Mouse (Mus musculus): Measurements from ENCODE around the gene Ccdc38. TPM values are rescaled to one million over a fixed set of nuclear protein-coding genes. Genes with fewer than 3 reads are reported as not detected.
"Not testable (repeated sequence)": the region's sequence is repeated elsewhere in the genome, so short reads cannot be mapped to it uniquely, and the experiment has no call there.

Ccdc38 gene
- polyA plus RNA-seq, 1 experiment: 137 TPM

DNA sequence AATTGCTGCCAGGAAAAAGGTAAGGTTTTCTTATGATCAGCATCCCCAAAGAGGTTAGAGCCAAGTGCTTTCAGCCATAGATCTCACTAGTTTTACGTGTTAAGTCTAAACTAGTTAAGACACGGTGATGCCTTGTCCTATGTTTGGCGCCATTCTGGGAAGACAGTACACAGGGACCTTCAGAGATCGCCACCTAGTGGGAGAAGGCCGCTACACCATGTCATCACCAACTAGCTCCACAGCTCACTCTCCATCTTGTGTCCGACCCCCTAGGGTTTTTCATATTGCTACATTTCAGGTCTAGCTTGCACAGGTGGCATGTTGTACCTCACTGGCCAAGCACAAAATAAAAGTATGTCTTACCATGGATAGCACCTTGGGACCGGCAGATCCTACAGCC lies 8.6 kb downstream of the Ccdc38 start:
- Histone ChIP-seq H3K4me1 (ENCODE audit: control insufficient read depth, insufficient read depth, low read length) (no peaks in the 10 kb centered on the region), H3K4me3 (ENCODE audit: control insufficient read depth, low read depth, low read length) (no peak overlapping the region; the same call in 1 of the 2 replicates), H3K27me3 (ENCODE audit: control insufficient read depth, insufficient read depth, low read length) (no peaks in the 10 kb centered on the region), H3K36me3 (ENCODE audit: control insufficient read depth, insufficient read depth, low read length) (no peaks in the 10 kb centered on the region; the same call in 1 of the 2 replicates), H3K27ac (ENCODE audit: control insufficient read depth, insufficient read depth, low read depth, low read length) (no peak overlapping the region)
- no peak for TF ChIP-seq POLR2A (IDR thresholded peaks at IDR 0.05; ENCODE audit: control insufficient read depth, low read depth, low read length)
- TF ChIP-seq CTCF (IDR thresholded peaks at IDR 0.05; ENCODE audit: control insufficient read depth, insufficient read depth, insufficient replicate concordance, low read depth, low read length): peak; percentile 91; the same call in 1 of the 2 replicates

DNA sequence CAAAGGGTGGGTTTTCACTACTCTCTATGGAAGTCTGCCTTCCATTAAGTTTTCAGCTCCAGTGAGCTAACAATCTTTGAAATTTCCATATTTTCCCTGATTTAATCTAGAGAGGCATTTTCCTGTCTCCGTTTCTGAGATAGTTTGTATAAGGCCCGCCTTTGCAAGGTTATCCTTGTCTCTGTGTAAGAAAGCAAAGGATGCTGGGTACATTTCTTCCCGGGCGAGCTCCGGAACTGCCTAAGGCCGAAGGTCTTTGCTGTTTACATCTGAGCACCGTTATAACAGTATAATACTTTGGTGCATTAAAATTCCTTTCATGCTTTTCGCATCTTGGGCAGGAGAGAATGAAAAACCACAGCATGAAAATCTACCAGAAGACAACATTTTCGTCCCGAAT lies 9.4 kb downstream of the Ccdc38 start:
- Histone ChIP-seq H3K4me3 (ENCODE audit: control insufficient read depth, low read depth, low read length) (peak overlapping the region; percentile 30; the same call in 1 of the 2 replicates), H3K4me1 (ENCODE audit: control insufficient read depth, insufficient read depth, low read length) (peaks cover 1% of the 10 kb centered on the region; the same call in 1 of the 2 replicates), H3K36me3 (ENCODE audit: control insufficient read depth, insufficient read depth, low read length) (no peaks in the 10 kb centered on the region; the same call in 1 of the 2 replicates), H3K27ac (ENCODE audit: control insufficient read depth, insufficient read depth, low read depth, low read length) (no peak overlapping the region), H3K27me3 (ENCODE audit: control insufficient read depth, insufficient read depth, low read length) (no peaks in the 10 kb centered on the region)
- TF ChIP-seq POLR2A (IDR thresholded peaks at IDR 0.05; ENCODE audit: control insufficient read depth, low read depth, low read length) (no peak), CTCF (IDR thresholded peaks at IDR 0.05; ENCODE audit: control insufficient read depth, insufficient read depth, insufficient replicate concordance, low read depth, low read length) (no peak)

DNA sequence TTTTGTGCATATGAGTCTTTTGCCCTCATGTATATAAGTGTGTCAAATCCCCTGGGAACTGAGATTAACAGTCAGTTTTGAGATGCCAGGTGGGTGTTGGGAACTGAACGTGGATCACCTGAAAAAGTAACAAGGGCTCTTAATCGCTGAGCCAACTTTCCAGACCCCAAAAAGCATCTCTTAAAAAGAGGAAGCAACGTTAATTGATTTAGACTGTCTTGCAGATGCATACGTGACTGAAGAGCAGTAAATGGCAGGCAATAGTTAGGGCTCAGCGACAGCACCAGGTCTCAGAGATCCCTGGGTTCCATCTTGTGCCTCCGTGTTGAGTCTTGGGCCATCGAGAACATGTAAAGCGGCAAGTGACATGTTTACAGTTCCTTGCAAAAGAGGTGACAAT lies 12.2 kb downstream of the Ccdc38 start:
- no peak for TF ChIP-seq CTCF (IDR thresholded peaks at IDR 0.05; ENCODE audit: control insufficient read depth, insufficient read depth, insufficient replicate concordance, low read depth, low read length)
- TF ChIP-seq POLR2A (IDR thresholded peaks at IDR 0.05; ENCODE audit: control insufficient read depth, low read depth, low read length): no peak
- peaks cover 2% of the 10 kb centered on the region; the same call in 1 of the 2 replicates for H3K4me1 ChIP-seq (ENCODE audit: control insufficient read depth, insufficient read depth, low read length)
- no peak overlapping the region for H3K4me3 ChIP-seq (ENCODE audit: control insufficient read depth, low read depth, low read length)
- no peak overlapping the region for H3K27ac ChIP-seq (ENCODE audit: control insufficient read depth, insufficient read depth, low read depth, low read length)
- H3K36me3 ChIP-seq (ENCODE audit: control insufficient read depth, insufficient read depth, low read length): no peaks in the 10 kb centered on the region; the same call in 1 of the 2 replicates
- no peaks in the 10 kb centered on the region for H3K27me3 ChIP-seq (ENCODE audit: control insufficient read depth, insufficient read depth, low read length)

DNA sequence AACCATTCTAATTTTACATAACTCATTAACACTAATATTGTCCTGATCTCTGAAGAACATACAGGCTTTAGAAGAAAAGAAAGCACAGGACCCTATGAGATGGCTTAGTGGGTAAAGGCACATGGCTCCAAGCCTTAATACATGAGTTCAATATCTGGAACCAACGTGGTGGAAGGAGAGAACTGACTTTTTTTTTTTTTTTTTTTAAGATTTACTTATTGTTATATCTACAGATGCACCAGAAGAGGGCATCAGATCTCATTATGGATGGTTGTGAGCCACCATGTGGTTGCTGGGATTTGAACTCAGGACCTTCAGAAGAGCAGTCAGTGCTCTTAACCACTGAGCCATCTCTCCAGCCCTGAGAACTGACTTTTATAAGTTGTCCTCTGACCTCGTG lies 17.5 kb downstream of the Ccdc38 start:
- not testable (repeated sequence) for H3K27ac ChIP-seq (ENCODE audit: control insufficient read depth, insufficient read depth, low read depth, low read length); H3K4me3 ChIP-seq (ENCODE audit: control insufficient read depth, low read depth, low read length); H3K27me3 ChIP-seq (ENCODE audit: control insufficient read depth, insufficient read depth, low read length); H3K4me1 ChIP-seq (ENCODE audit: control insufficient read depth, insufficient read depth, low read length); H3K36me3 ChIP-seq (ENCODE audit: control insufficient read depth, insufficient read depth, low read length)

DNA sequence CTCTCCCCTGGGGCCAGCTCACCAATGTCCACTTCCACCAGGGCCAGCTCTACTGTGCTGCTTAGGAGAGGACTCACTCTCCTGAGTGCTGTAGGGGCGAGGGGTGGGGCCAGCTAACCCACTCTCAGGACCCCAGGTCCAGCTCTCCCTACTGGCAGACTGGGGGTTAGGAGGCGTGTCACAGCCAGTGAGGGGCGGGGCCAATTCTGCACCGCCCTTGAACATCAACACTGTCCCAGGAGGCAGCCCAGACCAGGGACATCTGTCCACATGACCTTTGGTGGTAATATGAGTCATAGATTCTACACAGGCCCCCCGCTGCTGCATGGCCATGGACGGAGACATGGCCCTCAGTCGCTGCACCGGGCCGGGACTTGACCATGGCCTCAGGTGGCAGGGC lies 19.4 kb downstream of the Ccdc38 start:
- Histone ChIP-seq H3K27me3 (ENCODE audit: control insufficient read depth, insufficient read depth, low read length) (no peaks in the 10 kb centered on the region), H3K4me3 (ENCODE audit: control insufficient read depth, low read depth, low read length) (peak overlapping the region; percentile 35; the same call in 1 of the 2 replicates), H3K4me1 (ENCODE audit: control insufficient read depth, insufficient read depth, low read length) (peaks cover 5% of the 10 kb centered on the region), H3K36me3 (ENCODE audit: control insufficient read depth, insufficient read depth, low read length) (no peaks in the 10 kb centered on the region; the same call in 1 of the 2 replicates), H3K27ac (ENCODE audit: control insufficient read depth, insufficient read depth, low read depth, low read length) (no peak overlapping the region)
- no peak for TF ChIP-seq CTCF (IDR thresholded peaks at IDR 0.05; ENCODE audit: control insufficient read depth, insufficient read depth, insufficient replicate concordance, low read depth, low read length)
- TF ChIP-seq POLR2A (IDR thresholded peaks at IDR 0.05; ENCODE audit: control insufficient read depth, low read depth, low read length): no peak

DNA sequence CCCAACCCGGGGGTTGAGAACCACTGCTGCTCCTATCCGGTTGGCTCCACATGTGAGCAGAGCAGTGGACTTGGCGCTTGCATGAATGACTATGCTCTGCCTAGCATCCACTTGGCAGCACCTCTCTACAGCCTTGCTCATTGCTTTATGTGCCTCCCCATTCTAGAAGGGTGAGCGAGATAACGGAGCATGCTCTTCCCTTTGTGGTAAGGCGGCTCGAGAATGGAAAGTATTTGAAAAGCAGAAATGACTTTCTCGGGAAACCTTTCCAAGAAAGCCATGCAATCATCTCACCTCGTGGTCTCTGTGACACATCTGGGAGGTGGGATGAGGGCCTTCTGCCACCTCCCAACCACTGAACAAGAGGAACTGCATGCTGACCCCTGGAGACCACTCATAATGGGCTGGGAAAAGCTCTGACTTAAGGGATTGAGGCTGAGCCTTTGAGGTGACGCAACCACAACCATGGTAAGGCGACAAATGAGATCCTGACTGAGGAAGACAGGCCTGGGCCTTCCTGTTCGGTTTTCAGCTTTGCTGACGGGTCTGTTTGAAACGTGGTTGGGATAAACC lies 24.2 kb downstream of the Ccdc38 start:
- Histone ChIP-seq H3K4me1 (ENCODE audit: control insufficient read depth, insufficient read depth, low read length) (peaks cover 3% of the 10 kb centered on the region), H3K36me3 (ENCODE audit: control insufficient read depth, insufficient read depth, low read length) (no peaks in the 10 kb centered on the region), H3K27ac (ENCODE audit: control insufficient read depth, insufficient read depth, low read depth, low read length) (no peak overlapping the region), H3K4me3 (ENCODE audit: control insufficient read depth, low read depth, low read length) (no peak overlapping the region), H3K27me3 (ENCODE audit: control insufficient read depth, insufficient read depth, low read length) (no peaks in the 10 kb centered on the region)
- TF ChIP-seq POLR2A (IDR thresholded peaks at IDR 0.05; ENCODE audit: control insufficient read depth, low read depth, low read length): no peak
- no peak for TF ChIP-seq CTCF (IDR thresholded peaks at IDR 0.05; ENCODE audit: control insufficient read depth, insufficient read depth, insufficient replicate concordance, low read depth, low read length)

DNA sequence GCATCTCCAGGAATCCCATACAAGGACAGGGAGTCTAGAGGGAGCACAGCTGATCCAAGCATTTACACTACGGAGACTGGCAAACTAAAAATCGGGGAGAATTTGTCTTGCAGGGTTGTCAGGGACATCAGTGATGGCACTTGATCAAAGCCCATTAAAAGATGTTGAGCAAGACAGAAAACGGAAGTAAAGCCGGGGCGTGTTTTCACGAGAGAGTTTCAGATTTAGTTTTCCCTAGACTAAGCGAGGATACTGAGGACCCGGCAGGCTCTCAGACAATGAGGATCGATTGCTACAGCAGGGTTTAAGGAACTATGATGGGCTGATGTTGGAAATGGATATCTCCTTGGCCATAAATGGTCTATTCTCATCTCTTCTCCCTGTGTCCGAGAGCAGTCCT lies 26.6 kb downstream of the Ccdc38 start:
- H3K27me3 ChIP-seq (ENCODE audit: control insufficient read depth, insufficient read depth, low read length): no peaks in the 10 kb centered on the region
- H3K27ac ChIP-seq (ENCODE audit: control insufficient read depth, insufficient read depth, low read depth, low read length): no peak overlapping the region
- TF ChIP-seq POLR2A (IDR thresholded peaks at IDR 0.05; ENCODE audit: control insufficient read depth, low read depth, low read length): no peak
- no peak for TF ChIP-seq CTCF (IDR thresholded peaks at IDR 0.05; ENCODE audit: control insufficient read depth, insufficient read depth, insufficient replicate concordance, low read depth, low read length)
- H3K4me3 ChIP-seq (ENCODE audit: control insufficient read depth, low read depth, low read length): no peak overlapping the region
- H3K36me3 ChIP-seq (ENCODE audit: control insufficient read depth, insufficient read depth, low read length): no peaks in the 10 kb centered on the region
- H3K4me1 ChIP-seq (ENCODE audit: control insufficient read depth, insufficient read depth, low read length): no peaks in the 10 kb centered on the region
